Mouse (Mus musculus) cortical plate, adult 2 months (tissue): Measurements from ENCODE around the gene Rnf223. TPM values are rescaled to one million over a fixed set of nuclear protein-coding genes. Genes with fewer than 3 reads are reported as not detected.
"Not testable (repeated sequence)": the region's sequence is repeated elsewhere in the genome, so short reads cannot be mapped to it uniquely, and the experiment has no call there.

Experiments used
- H3K27ac ChIP-seq: fragments of 200-500 bp; 2 replicates; pipeline ENCODE4 v1.5.1; 2012; ENCODE audit warnings: low read length, control low read depth, inconsistent platforms; ENCODE audit not compliant: insufficient read depth
- H3K4me1 ChIP-seq: fragments of 200-500 bp; 2 replicates; pipeline ENCODE4 v1.6.1; 2011; ENCODE audit warnings: low read length; ENCODE audit not compliant: control insufficient read depth, insufficient read depth
- H3K4me3 ChIP-seq: fragments of 200-500 bp; 2 replicates; pipeline ENCODE4 v1.5.1; 2011; ENCODE audit warnings: mild to moderate bottlenecking, low read length, control low read depth; ENCODE audit not compliant: insufficient read depth
- CTCF ChIP-seq: fragments of 200-500 bp; IDR thresholded peaks from 2 replicates; pipeline ENCODE4 v1.5.1; 2011; ENCODE audit warnings: mild to moderate bottlenecking, control low read depth, low read length; ENCODE audit not compliant: insufficient read depth; ENCODE audit errors: extremely low read depth
- POLR2A ChIP-seq: fragments of 200-500 bp; IDR thresholded peaks from 2 replicates; pipeline ENCODE4 v1.6.1; 2011; ENCODE audit warnings: mild to moderate bottlenecking, low read length, control low read depth; ENCODE audit not compliant: insufficient read depth; ENCODE audit errors: extremely low read depth
- polyA plus RNA-seq: library from polyadenylated mRNA; depleted of rRNA; stranded (reverse); fragments of >200 nt; gene quantifications from 2 replicates; pipeline ENCODE4 v1.2.3, GENCODE M21; 2012

The Rnf223 gene
- polyA plus RNA-seq, 1 experiment = 2.0 TPM

GRCm38 (mm10) chr4:156128746-156129145, 1.6 kb upstream of the Rnf223 start:
- no peak overlapping the region for H3K4me3 ChIP-seq
- TF ChIP-seq POLR2A = no peak
- no peak for TF ChIP-seq CTCF
- no peak overlapping the region for H3K27ac ChIP-seq

GRCm38 (mm10) chr4:156130940-156131339, 627 bp downstream of the Rnf223 start:
- TF ChIP-seq CTCF = no peak
- TF ChIP-seq POLR2A = no peak
- Histone ChIP-seq H3K4me3 (no peak overlapping the region), H3K27ac (no peak overlapping the region), H3K4me1 (no peaks in the 10 kb centered on the region)

More at GRCm38 (mm10) chr4:156128746-156129145, 1.6 kb upstream of the Rnf223 start:
- no peaks in the 10 kb centered on the region for H3K4me1 ChIP-seq

- no peaks in the 10 kb centered on the region for H3K4me1 ChIP-seq
- no peak overlapping the region for H3K4me3 ChIP-seq
- peak overlapping the region; percentile 77; the same call in 1 of the 2 replicates for H3K27ac ChIP-seq
Measured at GRCm38 (mm10) chr4:156133334-156133733, 3.0 kb downstream of the Rnf223 start.

GRCm38 (mm10) chr4:156133943-156134605, 3.8 kb downstream of the Rnf223 start:
- H3K4me3 ChIP-seq = no peak overlapping the region
- H3K27ac ChIP-seq = peak overlapping the region; percentile 77; the same call in 1 of the 2 replicates
- TF ChIP-seq CTCF (no peak), POLR2A (no peak)
- H3K4me1 ChIP-seq = no peaks in the 10 kb centered on the region

More at GRCm38 (mm10) chr4:156133334-156133733, 3.0 kb downstream of the Rnf223 start:
- TF ChIP-seq CTCF = no peak
- no peak for TF ChIP-seq POLR2A

- no peaks in the 10 kb centered on the region for H3K4me1 ChIP-seq
- no peak overlapping the region for H3K27ac ChIP-seq
- TF ChIP-seq POLR2A = no peak
- no peak for TF ChIP-seq CTCF
- H3K4me3 ChIP-seq = no peak overlapping the region
Measured at GRCm38 (mm10) chr4:156135112-156135511, 4.8 kb downstream of the Rnf223 start.

GRCm38 (mm10) chr4:156135801-156136200, 5.5 kb downstream of the Rnf223 start:
- no peak overlapping the region for H3K27ac ChIP-seq
- no peak overlapping the region for H3K4me3 ChIP-seq
- H3K4me1 ChIP-seq = no peaks in the 10 kb centered on the region
- TF ChIP-seq POLR2A = no peak
- TF ChIP-seq CTCF = no peak

GRCm38 (mm10) chr4:156136285-156137100, 6.2 kb downstream of the Rnf223 start:
- TF ChIP-seq POLR2A (no peak), CTCF (no peak)
- no peak overlapping the region for H3K4me3 ChIP-seq
- no peak overlapping the region for H3K27ac ChIP-seq
- no peaks in the 10 kb centered on the region for H3K4me1 ChIP-seq

GRCm38 (mm10) chr4:156150887-156151286, 20.6 kb downstream of the Rnf223 start:
- not testable (repeated sequence) for H3K4me3 ChIP-seq, H3K4me1 ChIP-seq, H3K27ac ChIP-seq

GRCm38 (mm10) chr4:156154771-156155170, 24.5 kb downstream of the Rnf223 start:
- Histone ChIP-seq H3K4me3 (no peak overlapping the region), H3K4me1 (no peaks in the 10 kb centered on the region), H3K27ac (no peak overlapping the region)
- no peak for TF ChIP-seq POLR2A
- no peak for TF ChIP-seq CTCF

GRCm38 (mm10) chr4:156166477-156166876, 36.2 kb downstream of the Rnf223 start:
- TF ChIP-seq CTCF (no peak), POLR2A (no peak)
- Histone ChIP-seq H3K4me3 (no peak overlapping the region), H3K4me1 (no peaks in the 10 kb centered on the region), H3K27ac (no peak overlapping the region)
